Mouse (Mus musculus) liver, embryonic 14.5 days (tissue): ENCODE data around the gene Rps4x. TPM values are rescaled to one million over a fixed set of nuclear protein-coding genes. Genes with fewer than 3 reads are reported as not detected.
A peak's percentile ranks its signal among the peaks of the same experiment; 100 is the strongest.

Experiments
- ATAC-seq: fragments of 200-750 bp; cut with Nextera tagmentation; 2 replicates; pipeline ENCODE4 v1.8.0; 2017; ENCODE audit warnings: moderate number of reproducible peaks, mild to moderate bottlenecking, moderate library complexity; ENCODE audit not compliant: insufficient read depth
- DNase-seq, 3 experiments: peaks; one replicate each; pipeline ENCODE4 v3.0.0-alpha.2; 2012 to 2013; ENCODE audit warnings: low read depth in 3 of 3, low spot score in 3 of 3
- H3K27ac ChIP-seq: fragments of 300-500 bp; sonication (generic); 2 replicates; pipeline ENCODE4 v1.5.1; 2014; ENCODE audit warnings: moderate library complexity, mild to moderate bottlenecking, control low read depth, inconsistent platforms
- H3K27me3 ChIP-seq: fragments of 300-500 bp; sonication (generic); 2 replicates; pipeline ENCODE4 v1.6.1; 2014; ENCODE audit warnings: mild to moderate bottlenecking, low read length, moderate library complexity; ENCODE audit not compliant: control insufficient read depth, insufficient read depth
- H3K36me3 ChIP-seq: fragments of 300-500 bp; sonication (generic); replicated peaks from 2 replicates; pipeline ENCODE4 v1.6.1; 2014; ENCODE audit warnings: low read depth; ENCODE audit not compliant: control insufficient read depth, insufficient read depth
- H3K4me1 ChIP-seq, 2 experiments: fragments of 200-500 bp in 1 of 2; fragments of 300-500 bp in 1 of 2; sonication (generic) in 1 of 2; replicated peaks; 2 replicates each; pipeline ENCODE4 v1.6.1; 2012 to 2014; ENCODE audit warnings: antibody characterized with exemption in 1 of 2, inconsistent platforms in 1 of 2, low read length in 1 of 2; ENCODE audit not compliant: control insufficient read depth in 2 of 2, insufficient read depth in 2 of 2
- H3K4me2 ChIP-seq: fragments of 300-500 bp; sonication (generic); 2 replicates; pipeline ENCODE4 v1.6.1; 2014; ENCODE audit warnings: low read depth, mild to moderate bottlenecking, control low read depth, moderate library complexity
- H3K4me3 ChIP-seq, 2 experiments: fragments of 200-500 bp in 1 of 2; fragments of 300-500 bp in 1 of 2; sonication (generic) in 1 of 2; 2 replicates each; pipeline ENCODE4 v1.5.1; 2012 to 2014; ENCODE audit warnings: low read depth in 2 of 2, low read length in 2 of 2, mild to moderate bottlenecking in 2 of 2, control low read depth in 1 of 2, inconsistent platforms in 1 of 2, moderate library complexity in 1 of 2; ENCODE audit not compliant: insufficient read depth in 1 of 2
- H3K9ac ChIP-seq: fragments of 300-500 bp; sonication (generic); replicated peaks from 2 replicates; pipeline ENCODE4 v1.6.1; 2014; ENCODE audit warnings: mild to moderate bottlenecking, control low read depth, moderate library complexity
- H3K9me3 ChIP-seq: fragments of 300-500 bp; sonication (generic); 2 replicates; pipeline ENCODE4 v1.6.1; 2016; ENCODE audit warnings: low read length, mixed read lengths; ENCODE audit not compliant: control insufficient read depth
- CTCF ChIP-seq: IDR thresholded peaks from 2 replicates; pipeline ENCODE4 v1.5.1; 2016; ENCODE audit warnings: antibody characterized with exemption, low read depth, control low read depth
- EP300 ChIP-seq: IDR thresholded peaks from 2 replicates; pipeline ENCODE4 v1.6.1; 2016; ENCODE audit warnings: antibody characterized with exemption, low read depth
- WGBS: fragments of 180-500 bp; shearing (Covaris S2); extraction: QIAGEN DNeasy Blood & Tissue Kit; methylation state at CpG from one replicate; pipeline ENCODE4 v1.1.7; 2014; ENCODE audit not compliant: insufficient replicate concordance; 5-methylcytosine and 5-hydroxymethylcytosine counted together
- polyA plus RNA-seq, 2 experiments: library from polyadenylated mRNA; depleted of rRNA in 1 of 2; stranded (reverse) in 1 of 2; unstranded in 1 of 2; fragments of >200 nt; fragmentation: Nextera tagmentation in 1 of 2; extraction: Ambion mirVana in 1 of 2; gene quantifications; 2 replicates each; pipeline versions ENCODE4 v1.2.1 to v1.2.3; 2012 to 2014

The Rps4x gene
- polyA plus RNA-seq, 2 experiments: 625 to 1,018 TPM

DNA sequence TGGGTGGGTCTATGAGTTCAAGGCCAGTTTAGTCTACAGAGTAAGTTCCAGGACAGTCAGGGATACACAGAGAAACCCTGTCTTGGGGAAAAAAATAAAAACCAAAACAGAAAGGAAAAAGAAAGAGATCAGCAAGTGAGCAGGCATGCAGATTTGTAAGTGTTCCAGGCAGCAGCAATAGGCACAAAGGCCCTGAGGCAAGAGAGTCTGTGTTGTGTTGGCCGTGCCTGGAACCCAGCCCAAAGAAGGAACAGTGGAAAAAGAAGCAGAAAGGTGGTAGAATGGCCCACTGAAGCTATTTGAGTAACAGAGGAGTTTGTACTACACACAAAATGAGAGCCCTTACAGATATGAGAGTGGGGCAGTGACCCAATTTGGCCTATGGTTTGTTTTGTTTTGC lies 19.5 kb downstream of the Rps4x start:
- ATAC-seq: no peak
- Histone ChIP-seq H3K9ac (no peak overlapping the region), H3K4me2 (no peak overlapping the region), H3K4me3 (no peak overlapping the region), H3K27ac (no peak overlapping the region), H3K9me3 (no peaks in the 10 kb centered on the region), H3K36me3 (no peaks in the 10 kb centered on the region), H3K27me3 (no peaks in the 10 kb centered on the region), H3K4me1 (peaks cover 2 to 9% of the 10 kb centered on the region in 2 experiments; a peak in 2 of 4 replicates)
- TF ChIP-seq EP300 (no peak), CTCF (no peak)
- 62% methylated on average over 1 of the region's 1 CpGs for WGBS
- DNase-seq: no peak

GRCm38 (mm10) chrX:102166986-102167385 lies 22.2 kb downstream of the Rps4x start:
- no peaks in the 10 kb centered on the region for H3K36me3 ChIP-seq
- peaks cover 2 to 9% of the 10 kb centered on the region in 2 experiments; a peak in 2 of 4 replicates for H3K4me1 ChIP-seq
- no peak overlapping the region for H3K9ac ChIP-seq
- DNase-seq (no peak), ATAC-seq (no peak)
- no peak overlapping the region for H3K27ac ChIP-seq
- no peaks in the 10 kb centered on the region for H3K27me3 ChIP-seq
- 46% methylated on average over 6 of the region's 6 CpGs for WGBS
- H3K4me2 ChIP-seq: no peak overlapping the region
- no peaks in the 10 kb centered on the region for H3K9me3 ChIP-seq
- TF ChIP-seq CTCF: no peak
- TF ChIP-seq EP300: no peak
- no peak overlapping the region for H3K4me3 ChIP-seq

DNA sequence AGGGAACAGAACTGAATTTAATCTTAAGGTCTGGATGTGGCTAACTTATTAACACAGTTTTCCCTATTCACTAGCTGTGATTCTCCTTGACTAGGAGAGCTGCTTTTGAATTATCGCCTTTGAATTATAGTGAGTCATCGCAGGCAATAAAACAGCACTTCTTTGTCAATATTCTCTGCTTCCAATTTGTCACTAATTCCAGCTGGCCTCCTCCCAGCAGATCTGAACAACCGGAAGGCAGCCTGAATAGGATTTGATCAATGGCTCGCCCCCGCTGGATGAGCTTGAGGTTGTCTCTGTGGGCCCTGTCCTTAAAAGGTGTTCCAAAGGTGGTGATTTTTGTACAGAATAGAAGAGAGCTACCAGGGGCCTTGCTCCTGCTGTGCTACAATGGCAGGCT lies 22.7 kb downstream of the Rps4x start:
- Histone ChIP-seq H3K27ac (no peak overlapping the region), H3K9me3 (no peaks in the 10 kb centered on the region), H3K36me3 (no peaks in the 10 kb centered on the region), H3K9ac (no peak overlapping the region), H3K27me3 (no peaks in the 10 kb centered on the region), H3K4me1 (peaks cover 2 to 9% of the 10 kb centered on the region in 2 experiments; a peak in 2 of 4 replicates), H3K4me2 (no peak overlapping the region), H3K4me3 (no peak overlapping the region)
- ATAC-seq: no peak
- 79% methylated on average over 5 of the region's 5 CpGs for WGBS
- TF ChIP-seq EP300 (no peak), CTCF (no peak)
- DNase-seq: no peak

DNA sequence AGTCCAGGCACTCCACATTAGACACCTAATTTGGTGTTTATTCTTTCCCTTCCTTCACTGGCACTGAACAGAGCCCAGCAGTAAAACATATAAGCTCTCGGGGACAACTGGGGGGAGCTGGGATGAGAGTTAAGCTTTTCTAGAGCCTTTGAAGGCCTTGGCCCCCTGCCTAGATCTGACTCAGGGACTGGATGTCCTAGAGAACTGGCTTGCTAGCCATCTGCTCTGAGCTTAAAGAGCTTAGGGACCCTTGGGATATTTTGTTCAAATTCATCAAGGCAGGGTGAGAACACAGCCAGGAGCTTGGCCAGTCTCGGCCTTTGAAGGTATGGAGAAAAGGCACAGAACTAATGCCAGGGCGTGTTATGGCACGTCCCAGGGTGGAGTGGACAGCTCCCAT lies 25.7 kb downstream of the Rps4x start:
- Histone ChIP-seq H3K4me3 (no peak overlapping the region), H3K4me1 (no peaks in the 10 kb centered on the region), H3K27ac (no peak overlapping the region), H3K36me3 (no peaks in the 10 kb centered on the region), H3K27me3 (no peaks in the 10 kb centered on the region), H3K9me3 (no peaks in the 10 kb centered on the region), H3K9ac (no peak overlapping the region), H3K4me2 (no peak overlapping the region)
- DNase-seq: no peak
- WGBS: 59% methylated on average over 4 of the region's 4 CpGs
- no peak for ATAC-seq
- TF ChIP-seq EP300: no peak
- no peak for TF ChIP-seq CTCF

- Histone ChIP-seq H3K27ac (no peak overlapping the region), H3K9me3 (no peaks in the 10 kb centered on the region), H3K4me3 (no peak overlapping the region), H3K27me3 (no peaks in the 10 kb centered on the region), H3K4me2 (no peak overlapping the region), H3K4me1 (no peaks in the 10 kb centered on the region), H3K9ac (no peak overlapping the region), H3K36me3 (no peaks in the 10 kb centered on the region)
- 20% methylated on average over 2 of the region's 2 CpGs for WGBS
- DNase-seq (no peak), ATAC-seq (no peak)
- TF ChIP-seq CTCF (peak; percentile 42; the same call in 1 of the 2 replicates), EP300 (no peak)
These were observed 26.1 kb downstream of the Rps4x start for GRCm38 (mm10) chrX:102163096-102163495.
